22 mouse cellular contexts compared by ENCODE assay signal in genomic region chr4:32011218-32011973, GRCm38 (mm10). TPM values are rescaled to one million over a fixed set of nuclear protein-coding genes. Genes with fewer than 3 reads are reported as not detected.
DNase-seq lines count a peak whose midpoint lies in the region; ATAC-seq and TF ChIP-seq lines count a peak whose summit lies in the region.
"Had no signal": no experiment of that assay in that cellular context is flagged by ENCODE, and none has a peak within 500 bp of the region (broad histone marks: within the 10 kb centered on the region; RNA-seq: fewer than 3 reads in every experiment).

No protein-coding gene starts in this region.

- DNase-seq in liver (no peak), NIH3T3 (ENCODE audit: low read depth) (peak; percentile 2)
- peak; percentile 16 to 21 for DNase-seq in B cell, adult 2 months
- no peak for DNase-seq in liver, postnatal 0 days
- no peak for DNase-seq in urinary bladder, postnatal 14 days (ENCODE audit: low spot score)
- no peak for DNase-seq in gastrocnemius, adult 2 months
- DNase-seq: adrenal gland, postnatal 36 days; cerebellum, adult 11-12 months; cerebellum, postnatal 14 days; kidney, adult 8-10 months; kidney, postnatal 36 days; lung, postnatal 4 days; right cerebral cortex, postnatal 25 days had no signal

- H3K4me2 ChIP-seq in liver, embryonic 16.5 days (ENCODE audit: low read depth, low read length) = no peak overlapping the region
- H3K4me2 ChIP-seq in liver, postnatal 0 days (ENCODE audit: low read depth, low read length) = no peak overlapping the region; the same call in 1 of the 2 replicates
- H3K4me2 ChIP-seq: embryonic facial prominence, embryonic 12.5 days; forebrain, embryonic 12.5 days; intestine, embryonic 15.5 days; limb, embryonic 12.5 days; midbrain, embryonic 13.5 days had no signal

- WGBS in liver, embryonic 16.5 days (ENCODE audit: insufficient replicate concordance) = 68% methylated on average over 6 of the region's 6 CpGs
- WGBS in liver, postnatal 0 days (ENCODE audit: insufficient replicate concordance) = 62% methylated on average over 6 of the region's 6 CpGs

- ATAC-seq in liver, embryonic 16.5 days (ENCODE audit: low read depth) = peak; percentile 76
- ATAC-seq in liver, postnatal 0 days = peak; percentile 72; the same call in 1 of the 2 replicates
- no peak for ATAC-seq in erythroid progenitor cell, adult 5-6 weeks (replicated peaks; ENCODE audit: low FRiP score, poor library complexity, severe bottlenecking)
- ATAC-seq: hindbrain, embryonic 16.5 days; intestine, embryonic 15.5 days; midbrain, embryonic 13.5 days had no signal

- no peak overlapping the region for H3K27ac ChIP-seq in liver, embryonic 16.5 days (ENCODE audit: low read length)
- peak overlapping the region; percentile 58; the same call in 1 of the 2 replicates for H3K27ac ChIP-seq in liver, postnatal 0 days (ENCODE audit: low read depth)
- no peak overlapping the region for H3K27ac ChIP-seq in gastrocnemius, adult 2 months
- H3K27ac ChIP-seq: embryonic facial prominence, embryonic 12.5 days; forebrain, embryonic 12.5 days; heart, embryonic 10.5 days; intestine, embryonic 15.5 days; limb, embryonic 12.5 days; midbrain, embryonic 13.5 days had no signal

- no peak overlapping the region for H3K9ac ChIP-seq in liver, embryonic 16.5 days (ENCODE audit: low read depth, low read length)
- no peak overlapping the region for H3K9ac ChIP-seq in liver, postnatal 0 days (replicated peaks)
- H3K9ac ChIP-seq: embryonic facial prominence, embryonic 12.5 days; forebrain, embryonic 12.5 days; intestine, embryonic 15.5 days; limb, embryonic 12.5 days; midbrain, embryonic 13.5 days had no signal

- H3K9me3 ChIP-seq in liver, embryonic 16.5 days (replicated peaks; ENCODE audit: control insufficient read depth, low read length) = no peaks in the 10 kb centered on the region
- H3K9me3 ChIP-seq in liver, postnatal 0 days (ENCODE audit: low read length) = no peaks in the 10 kb centered on the region
- H3K9me3 ChIP-seq: embryonic facial prominence, embryonic 12.5 days; forebrain, embryonic 12.5 days; heart, embryonic 10.5 days; intestine, embryonic 15.5 days; limb, embryonic 12.5 days; midbrain, embryonic 13.5 days had no signal

- H3K36me3 ChIP-seq in liver, embryonic 16.5 days (ENCODE audit: control insufficient read depth, insufficient read depth) = peaks cover 5% of the 10 kb centered on the region; the same call in 1 of the 2 replicates
- peaks cover 22% of the 10 kb centered on the region for H3K36me3 ChIP-seq in liver, postnatal 0 days (replicated peaks; ENCODE audit: insufficient read depth, low read length)

- no peak for TF ChIP-seq CTCF in liver, postnatal 0 days (IDR thresholded peaks at IDR 0.05; ENCODE audit: low read depth)
- no peak for TF ChIP-seq CTCF in gastrocnemius, adult 2 months (IDR thresholded peaks at IDR 0.05)

- TF ChIP-seq EP300 in liver, postnatal 0 days (IDR thresholded peaks at IDR 0.05; ENCODE audit: low read depth) = no peak

- no peak overlapping the region for H3K4me3 ChIP-seq in liver, embryonic 16.5 days (ENCODE audit: low read depth, low read length)
- no peak overlapping the region for H3K4me3 ChIP-seq in liver, postnatal 0 days (ENCODE audit: low read depth, low read length)
- H3K4me3 ChIP-seq in gastrocnemius, adult 2 months = no peak overlapping the region
- H3K4me3 ChIP-seq: embryonic facial prominence, embryonic 12.5 days; forebrain, embryonic 12.5 days; heart, embryonic 10.5 days; intestine, embryonic 15.5 days; limb, embryonic 12.5 days; midbrain, embryonic 13.5 days had no signal

- intact Hi-C loops in gastrocnemius, adult 2 months (cut with DNase I) = no loop called here

- peaks cover 4% of the 10 kb centered on the region for H3K4me1 ChIP-seq in liver, embryonic 16.5 days (ENCODE audit: control insufficient read depth, low read depth, low read length)
- peaks cover 8% of the 10 kb centered on the region for H3K4me1 ChIP-seq in liver, postnatal 0 days (ENCODE audit: insufficient read depth)
- H3K4me1 ChIP-seq: embryonic facial prominence, embryonic 12.5 days; forebrain, embryonic 12.5 days; heart, embryonic 10.5 days; intestine, embryonic 15.5 days; limb, embryonic 12.5 days; midbrain, embryonic 13.5 days had no signal

- H3K27me3 ChIP-seq in liver, embryonic 16.5 days (ENCODE audit: control insufficient read depth, insufficient read depth, low read depth, low read length) = no peaks in the 10 kb centered on the region
- H3K27me3 ChIP-seq in liver, postnatal 0 days (ENCODE audit: insufficient read depth, low read length) = no peaks in the 10 kb centered on the region
- H3K27me3 ChIP-seq: embryonic facial prominence, embryonic 12.5 days; forebrain, embryonic 12.5 days; intestine, embryonic 15.5 days; limb, embryonic 12.5 days; midbrain, embryonic 13.5 days had no signal

RNA-seq across cellular contexts. Expression of gene Map3k7, which starts 47.5 kb away (rescaled TPM):
- 7.4 and 8.6 TPM in 2 replicates for polyA plus RNA-seq in liver, embryonic 16.5 days (2015; fragmentation: Nextera tagmentation; extraction: Ambion mirVana)
- 7.6 and 8.0 TPM in 2 replicates for polyA plus RNA-seq in liver, postnatal 0 days (2015; fragmentation: Nextera tagmentation; extraction: Ambion mirVana)
- 10 to 100 TPM; 38.9 to 41.1 TPM for total RNA-seq in gastrocnemius, adult 2 months (2021)
- 29.2 and 53.7 TPM in 2 replicates for total RNA-seq in erythroid progenitor cell, adult 5-6 weeks (2015; ENCODE audit: low replicate concordance)
- 33.8 and 34.4 TPM in 2 replicates for total RNA-seq in erythroid progenitor cell, adult 5-6 weeks (2017; ENCODE audit: low replicate concordance)

Comparison
In these comparisons a context has a peak if more than half of its experiments do, and no peak if none do; other contexts are left out.
1. DNase-seq: peak in B cell, adult 2 months (2 of 2) and NIH3T3 (single experiment); none in liver (single experiment), liver, postnatal 0 days (single experiment), urinary bladder, postnatal 14 days (single experiment) and gastrocnemius, adult 2 months (single experiment).